Mouse (Mus musculus) thymus, adult 2 months (tissue): ENCODE measurements around the gene Tmem50a.

Source experiments
- CTCF ChIP-seq: fragments of 200-500 bp; IDR thresholded peaks from 2 replicates; pipeline ENCODE4 v1.5.1; 2012; ENCODE audit warnings: mild to moderate bottlenecking, control low read depth, low read length, moderate library complexity, borderline replicate concordance; ENCODE audit not compliant: control insufficient read depth, poor library complexity, insufficient read depth; ENCODE audit errors: extremely low read depth
- POLR2A ChIP-seq: fragments of 200-500 bp; IDR thresholded peaks from 2 replicates; pipeline ENCODE4 v1.6.1; 2012; ENCODE audit warnings: mild to moderate bottlenecking, low read length, control low read depth, moderate library complexity; ENCODE audit not compliant: control insufficient read depth, poor library complexity, insufficient read depth; ENCODE audit errors: extremely low read depth

- TF ChIP-seq CTCF (no peak), POLR2A (no peak)
Observed at GRCm38 (mm10) chr4:134943758-134944538, 29.1 kb upstream of the Tmem50a start.
